Mouse (Mus musculus): ENCODE results near the gene Tmem63c.

- TF ChIP-seq POLR2A (IDR thresholded peaks at IDR 0.05; ENCODE audit: low read depth, low read length) = no peak
- no peak for TF ChIP-seq CTCF (IDR thresholded peaks at IDR 0.05; ENCODE audit: extremely low read depth, insufficient read length, insufficient replicate concordance, low read depth, low read length)
Measured at GRCm38 (mm10) chr12:87137439-87138341, 116.5 kb downstream of the Tmem63c start.
